Mouse (Mus musculus) gastrocnemius, postnatal 10 days (tissue): Measurements from ENCODE around the gene Nucks1. TPM values are rescaled to one million over a fixed set of nuclear protein-coding genes. Genes with fewer than 3 reads are reported as not detected.

ENCODE experiments used
- DNase-seq: peaks from one replicate; pipeline ENCODE4 v3.0.0; 2021; ENCODE audit warnings: mixed read lengths
- total RNA-seq, 2 experiments: library from RNA; stranded (reverse); gene quantifications; 2 replicates each; pipeline ENCODE4 v1.2.3; 2021

Nucks1 gene
- total RNA-seq, 2 experiments from 2014 or later = 102 to 105 TPM

GRCm38 (mm10) chr1:131965818-131966217, 55.5 kb downstream of the Nucks1 start:
- DNase-seq = no peak

GRCm38 (mm10) chr1:131967336-131967735, 57.0 kb downstream of the Nucks1 start:
- DNase-seq = no peak

- DNase-seq = no peak
Measured at GRCm38 (mm10) chr1:131968556-131968955, 58.2 kb downstream of the Nucks1 start.

GRCm38 (mm10) chr1:131968983-131969382, 58.6 kb downstream of the Nucks1 start:
- no peak for DNase-seq

- DNase-seq = no peak
Measured at GRCm38 (mm10) chr1:131969825-131970224, 59.5 kb downstream of the Nucks1 start.

- no peak for DNase-seq
Measured at GRCm38 (mm10) chr1:131970322-131970660, 60.0 kb downstream of the Nucks1 start.

GRCm38 (mm10) chr1:131970661-131971520, 60.6 kb downstream of the Nucks1 start:
- no peak for DNase-seq

GRCm38 (mm10) chr1:131971771-131972497, 61.6 kb downstream of the Nucks1 start:
- DNase-seq = no peak

- no peak for DNase-seq
Measured at GRCm38 (mm10) chr1:131972498-131973334, 62.4 kb downstream of the Nucks1 start.

- DNase-seq = no peak
Measured at GRCm38 (mm10) chr1:131973991-131974390, 63.7 kb downstream of the Nucks1 start.

GRCm38 (mm10) chr1:131976886-131977285, 66.6 kb downstream of the Nucks1 start:
- no peak for DNase-seq

- DNase-seq = no peak
Measured at GRCm38 (mm10) chr1:131980471-131980870, 70.1 kb downstream of the Nucks1 start.

- DNase-seq = peak; percentile 77
Measured at GRCm38 (mm10) chr1:131981378-131982013, 71.2 kb downstream of the Nucks1 start.

GRCm38 (mm10) chr1:131982907-131983306, 72.6 kb downstream of the Nucks1 start:
- DNase-seq = peak; percentile 77

GRCm38 (mm10) chr1:131983806-131984205, 73.5 kb downstream of the Nucks1 start:
- DNase-seq = no peak

Other genes with a start within 250 kb of the Nucks1 start
- gene Rab7b, start 221.8 kb upstream of the Nucks1 start, total RNA-seq = 1 to 10 TPM; 6.3 to 9.2 TPM
- gene Slc26a9, start 166.5 kb upstream of the Nucks1 start, total RNA-seq = not detected
- 1 to 10 TPM; 1.3 to 1.6 TPM for gene Pm20d1, start 113.2 kb upstream of the Nucks1 start, total RNA-seq
- gene Slc41a1, start 83.0 kb upstream of the Nucks1 start, total RNA-seq = 10 to 100 TPM; 56.1 to 64.2 TPM
- 1 to 10 TPM; 7.1 to 8.9 TPM for gene Rab29, start 43.3 kb upstream of the Nucks1 start, total RNA-seq
- 1 to 10 TPM in 1 of 2 experiments, under 1 TPM in 1; 0.87 to 1.7 TPM for gene Slc45a3, start 52.4 kb downstream of the Nucks1 start, total RNA-seq
- gene Elk4, start 97.1 kb downstream of the Nucks1 start, total RNA-seq = 10 to 100 TPM; 76.7 to 86.1 TPM
- gene Mfsd4a, start 157.5 kb downstream of the Nucks1 start, total RNA-seq = 1 to 10 TPM; 1.4 to 1.8 TPM
- gene Cdk18, start 229.2 kb downstream of the Nucks1 start, total RNA-seq = 1 to 10 TPM; 1.2 to 2.3 TPM